Mouse (Mus musculus) bone marrow macrophage, adult 2 months (primary cell): ENCODE data around the gene Ttc21b.

Source experiments
- CTCF ChIP-seq: IDR thresholded peaks from 2 replicates; pipeline ENCODE4 v1.5.1; 2012; ENCODE audit warnings: low read depth, mild to moderate bottlenecking, low read length, moderate library complexity
- POLR2A ChIP-seq: IDR thresholded peaks from 2 replicates; pipeline ENCODE4 v1.6.1; 2012; ENCODE audit warnings: mild to moderate bottlenecking, low read depth, low read length, borderline replicate concordance

DNA sequence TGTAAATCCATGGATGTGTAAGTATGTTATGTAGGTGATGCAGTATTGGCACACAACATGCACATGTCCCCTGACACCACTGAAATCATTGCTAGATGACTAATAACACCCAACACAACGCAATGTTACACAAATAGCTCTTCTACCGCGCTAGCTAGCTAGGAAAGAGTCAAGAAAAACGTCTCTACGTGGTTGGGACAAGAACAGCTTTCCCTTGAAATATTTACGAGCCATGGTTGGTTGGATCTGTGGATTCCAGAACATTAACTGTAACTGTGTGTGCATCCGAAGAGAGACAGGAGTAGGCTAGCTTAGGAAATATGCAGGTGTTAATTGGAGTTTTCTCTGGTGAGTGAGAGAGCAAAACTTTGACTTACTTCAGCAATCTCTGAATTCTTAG, 35.5 kb downstream of the Ttc21b start:
- TF ChIP-seq POLR2A (no peak), CTCF (no peak)
